22 mouse cellular contexts compared by ENCODE assay signal in the genomic region with DNA sequence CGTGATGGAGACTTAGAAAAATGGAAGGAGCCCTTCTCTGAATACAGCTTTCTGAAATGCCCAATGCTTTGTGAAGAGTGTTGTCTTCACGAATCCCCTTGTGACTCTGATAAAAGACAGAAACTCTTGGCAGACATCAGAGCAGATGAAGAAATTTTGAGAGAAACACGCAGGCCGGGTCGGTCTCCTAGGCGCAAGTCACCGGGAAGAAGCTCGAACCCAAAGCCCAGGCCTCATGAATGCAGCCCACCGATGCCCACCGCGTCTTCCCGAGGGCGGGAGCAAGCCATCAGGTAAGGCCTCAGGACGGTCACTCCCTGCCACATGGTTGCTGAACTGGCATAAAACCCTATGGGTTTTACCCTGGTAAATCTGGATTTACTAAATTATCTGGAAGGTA. TPM values are rescaled to one million over a fixed set of nuclear protein-coding genes. Genes with fewer than 3 reads are reported as not detected.
DNase-seq lines count a peak whose midpoint lies in the region; TF ChIP-seq lines count a peak whose summit lies in the region.
"Had no signal": no experiment of that assay in that cellular context is flagged by ENCODE, and none has a peak within 500 bp of the region (broad histone marks: within the 10 kb centered on the region; RNA-seq: fewer than 3 reads in every experiment).

No protein-coding gene starts in this region.

- H3K4me3 ChIP-seq in kidney, adult 2 months (ENCODE audit: insufficient read depth, low read depth, low read length), result 0 out of 2 replicates have a peak overlapping the region, but pooled peaks have one; percentile 15
- H3K4me3 ChIP-seq in E14TG2a.4 (replicated peaks; ENCODE audit: low read length), result peak overlapping the region; percentile 59
- H3K4me3 ChIP-seq: embryonic facial prominence, embryonic 10.5 days; embryonic facial prominence, embryonic 13.5 days; erythroblast, embryonic 14.5 days; forebrain, embryonic 12.5 days; forebrain, embryonic 15.5 days; heart, embryonic 13.5 days had no signal

- TF ChIP-seq CTCF in kidney, adult 2 months (conservative IDR thresholded peaks at IDR 0.05; ENCODE audit: insufficient read depth, insufficient read length, low read depth, low read length), result no peak
- TF ChIP-seq CTCF in E14TG2a.4 (conservative IDR thresholded peaks at IDR 0.05; ENCODE audit: low read length), result no peak

- no peaks in the 10 kb centered on the region for H3K36me3 ChIP-seq in kidney, adult 2 months (ENCODE audit: control insufficient read depth, insufficient read depth, low read length)
- no peaks in the 10 kb centered on the region for H3K36me3 ChIP-seq in E14TG2a.4 (ENCODE audit: insufficient read depth, low read length)
- H3K36me3 ChIP-seq: embryonic facial prominence, embryonic 10.5 days; embryonic facial prominence, embryonic 13.5 days; forebrain, embryonic 12.5 days; forebrain, embryonic 15.5 days; heart, embryonic 13.5 days had no signal

- H3K4me1 ChIP-seq in kidney, adult 2 months (ENCODE audit: control insufficient read depth, insufficient read depth, low read length), result no peaks in the 10 kb centered on the region
- peaks cover 14% of the 10 kb centered on the region; the same call in 1 of the 2 replicates for H3K4me1 ChIP-seq in E14TG2a.4 (replicated peaks; ENCODE audit: low read depth, low read length)
- H3K4me1 ChIP-seq: embryonic facial prominence, embryonic 13.5 days; forebrain, embryonic 12.5 days; forebrain, embryonic 15.5 days; heart, embryonic 13.5 days had no signal

- H3K27me3 ChIP-seq in kidney, adult 2 months (replicated peaks; ENCODE audit: control insufficient read depth, insufficient read depth, low read length), result no peaks in the 10 kb centered on the region
- no peaks in the 10 kb centered on the region for H3K27me3 ChIP-seq in E14TG2a.4 (ENCODE audit: insufficient read depth, low read length)
- H3K27me3 ChIP-seq: embryonic facial prominence, embryonic 13.5 days; forebrain, embryonic 12.5 days; forebrain, embryonic 15.5 days; heart, embryonic 13.5 days had no signal

- H3K27ac ChIP-seq in kidney, adult 2 months (ENCODE audit: insufficient read depth, low read depth, low read length), result no peak overlapping the region
- H3K27ac ChIP-seq: embryonic facial prominence, embryonic 10.5 days; embryonic facial prominence, embryonic 13.5 days; forebrain, embryonic 12.5 days; forebrain, embryonic 15.5 days; heart, embryonic 13.5 days; hindbrain, embryonic 14.5 days; hindbrain, postnatal 0 days had no signal

- 95% methylated on average over 14 of the region's 14 CpGs for WGBS in kidney, adult 2 months

- TF ChIP-seq POLR2A in kidney, adult 2 months (IDR thresholded peaks at IDR 0.05; ENCODE audit: low read depth, low read length), result no peak

- DNase-seq in adrenal gland, postnatal 10 days, result peak; percentile 7
- DNase-seq in adrenal gland, postnatal 36 days, result no peak
- DNase-seq in kidney, adult 2 months, result no peak
- DNase-seq in kidney, adult 8-10 months, result no peak
- DNase-seq in embryo, embryonic 10 days (ENCODE audit: low spot score), result no peak
- DNase-seq: cerebellum, adult 11 months; cerebellum, adult 2 months; cerebellum, adult 9-11 months; cerebellum, postnatal 25 days; embryo, embryonic 11 days; gastrocnemius, postnatal 10 days; heart, postnatal 4 days had no signal

- H3K9me3 ChIP-seq in E14TG2a.4 (ENCODE audit: low read length), result peaks cover 3% of the 10 kb centered on the region; the same call in 1 of the 2 replicates
- H3K9me3 ChIP-seq: embryonic facial prominence, embryonic 10.5 days; embryonic facial prominence, embryonic 13.5 days; forebrain, embryonic 12.5 days; forebrain, embryonic 15.5 days; heart, embryonic 13.5 days had no signal

RNA-seq across cellular contexts. Expression of a gene that starts 13.5 kb away (rescaled TPM):
- 10 to 100 TPM; 16.2 to 28.9 TPM for total RNA-seq in adrenal gland, postnatal 10 days (2021)
- total RNA-seq in adrenal gland, postnatal 36 days (2021), result 10 to 100 TPM; 20.4 to 34.5 TPM
- 2.5 and 4.0 TPM in 2 replicates for polyA plus RNA-seq in kidney, adult 2 months (2012; rRNA removed)

RNA-seq across cellular contexts. Expression of a gene that starts 30.5 kb away (rescaled TPM):
- total RNA-seq in adrenal gland, postnatal 10 days (2021), result 100 to 1,000 TPM; 175 to 185 TPM
- total RNA-seq in adrenal gland, postnatal 36 days (2021), result 100 to 1,000 TPM; 186 to 249 TPM
- polyA plus RNA-seq in kidney, adult 2 months (2012; rRNA removed), result 109 and 148 TPM in 2 replicates

RNA-seq across cellular contexts. Expression of a gene that starts 38.7 kb away (rescaled TPM):
- total RNA-seq in adrenal gland, postnatal 10 days (2021), result 100 to 1,000 TPM; 128 to 134 TPM
- total RNA-seq in adrenal gland, postnatal 36 days (2021), result 100 to 1,000 TPM; 103 to 121 TPM
- polyA plus RNA-seq in kidney, adult 2 months (2012; rRNA removed), result 23.5 and 35.7 TPM in 2 replicates

RNA-seq across cellular contexts. Expression of a gene that starts 39.0 kb away (rescaled TPM):
- total RNA-seq in adrenal gland, postnatal 10 days (2021), result 10 to 100 TPM; 27.1 to 33.0 TPM
- total RNA-seq in adrenal gland, postnatal 36 days (2021), result 10 to 100 TPM; 28.5 to 55.4 TPM
- 1.4 and 1.7 TPM in 2 replicates for polyA plus RNA-seq in kidney, adult 2 months (2012; rRNA removed)
- total RNA-seq: hindbrain, postnatal 0 days had no signal
- polyA plus RNA-seq: adrenal gland, adult 2 months; erythroblast, embryonic 14.5 days had no signal

RNA-seq across cellular contexts. Expression of a gene that starts 49.0 kb away (rescaled TPM):
- total RNA-seq in adrenal gland, postnatal 10 days (2021), result 10 to 100 TPM; 15.3 to 18.9 TPM
- 10 to 100 TPM; 38.9 to 41.9 TPM for total RNA-seq in adrenal gland, postnatal 36 days (2021)
- 5.9 and 6.1 TPM in 2 replicates for polyA plus RNA-seq in kidney, adult 2 months (2012; rRNA removed)
